Mouse (Mus musculus): ENCODE measurements around the gene Gtf2h4.

Gene Gtf2h4

GRCm38 (mm10) chr17:35638475-35639190, 34.9 kb downstream of the Gtf2h4 start:
- DNase-seq (ENCODE audit: low spot score in 2 of 2) = no peak

GRCm38 (mm10) chr17:35636363-35636762, 37.2 kb downstream of the Gtf2h4 start:
- DNase-seq (ENCODE audit: low spot score in 2 of 2) = no peak

- DNase-seq (ENCODE audit: low spot score in 2 of 2) = peak in 1 of 2 experiments; percentile 34
Measured at GRCm38 (mm10) chr17:35635699-35636111, 37.8 kb downstream of the Gtf2h4 start.

GRCm38 (mm10) chr17:35635202-35635601, 38.3 kb downstream of the Gtf2h4 start:
- DNase-seq (ENCODE audit: low spot score in 2 of 2) = no peak

- DNase-seq (ENCODE audit: low spot score in 2 of 2) = no peak
Measured at GRCm38 (mm10) chr17:35633992-35634391, 39.5 kb downstream of the Gtf2h4 start.

- DNase-seq (ENCODE audit: low spot score in 2 of 2) = no peak
Measured at GRCm38 (mm10) chr17:35626537-35626936, 47.0 kb downstream of the Gtf2h4 start, which contains the start of gene Gm9573. TSS of gene Gm9573 (minus strand) at chr17:35626637.
